Mouse (Mus musculus) ES-Bruce4 (cell line): Measurements from ENCODE around the gene Rab4a. TPM values are rescaled to one million over a fixed set of nuclear protein-coding genes. Genes with fewer than 3 reads are reported as not detected.

Source experiments
- H3K27ac ChIP-seq: 2 replicates; pipeline ENCODE4 v1.5.1; 2012; ENCODE audit warnings: low read length, inconsistent platforms; ENCODE audit not compliant: insufficient read depth
- H3K27me3 ChIP-seq: 2 replicates; pipeline ENCODE4 v1.6.1; 2012; ENCODE audit warnings: mild to moderate bottlenecking, low read length, inconsistent platforms; ENCODE audit not compliant: control insufficient read depth, poor library complexity, insufficient read depth, severe bottlenecking
- H3K36me3 ChIP-seq: 2 replicates; pipeline ENCODE4 v1.6.1; 2012; ENCODE audit warnings: inconsistent platforms, mild to moderate bottlenecking, low read length, moderate library complexity; ENCODE audit not compliant: control insufficient read depth, poor library complexity, insufficient read depth, severe bottlenecking
- H3K4me1 ChIP-seq: one replicate; pipeline ENCODE4 v1.8.1; 2011; ENCODE audit warnings: low read length; ENCODE audit not compliant: control insufficient read depth, insufficient read depth
- H3K4me3 ChIP-seq: 2 replicates; pipeline ENCODE4 v1.5.1; 2011; ENCODE audit warnings: low read depth, mild to moderate bottlenecking, low read length
- H3K9ac ChIP-seq: 2 replicates; pipeline ENCODE4 v1.6.1; 2012; ENCODE audit warnings: low read depth, mild to moderate bottlenecking, inconsistent platforms; ENCODE audit not compliant: poor library complexity, severe bottlenecking
- H3K9me3 ChIP-seq: replicated peaks from 2 replicates; pipeline ENCODE4 v1.6.1; 2012; ENCODE audit warnings: mild to moderate bottlenecking, low read length, inconsistent platforms; ENCODE audit not compliant: control insufficient read depth, poor library complexity, insufficient read depth, severe bottlenecking
- CTCF ChIP-seq: IDR thresholded peaks from one replicate; pipeline ENCODE4 v1.8.1; 2011; ENCODE audit warnings: low read depth, low read length
- EP300 ChIP-seq: IDR thresholded peaks from 2 replicates; pipeline ENCODE4 v1.6.1; 2011; ENCODE audit warnings: low read depth, low read length; ENCODE audit not compliant: insufficient read depth
- POLR2A ChIP-seq: IDR thresholded peaks from one replicate; pipeline ENCODE4 v1.8.1; 2011; ENCODE audit warnings: low read length; ENCODE audit not compliant: insufficient read depth
- polyA plus RNA-seq: library from polyadenylated mRNA; stranded (reverse); fragments of >200 nt; gene quantifications from 2 replicates; pipeline ENCODE4 v1.2.4, GENCODE M21; 2011; ENCODE audit warnings: low read depth; ENCODE audit not compliant: missing spikeins, insufficient read depth, insufficient read length

Gene Rab4a
- polyA plus RNA-seq, 1 experiment: 26.1 TPM

- H3K9me3 ChIP-seq: no peaks in the 10 kb centered on the region
- H3K27ac ChIP-seq: no peak overlapping the region
- H3K4me1 ChIP-seq: no peaks in the 10 kb centered on the region
- H3K36me3 ChIP-seq: no peaks in the 10 kb centered on the region
- no peak overlapping the region for H3K9ac ChIP-seq
- no peak for TF ChIP-seq EP300
- TF ChIP-seq POLR2A: no peak
- TF ChIP-seq CTCF: no peak
- no peaks in the 10 kb centered on the region for H3K27me3 ChIP-seq
- no peak overlapping the region for H3K4me3 ChIP-seq
Observed at GRCm38 (mm10) chr8:123812227-123812626, 6.4 kb downstream of the Rab4a start.

- TF ChIP-seq EP300: no peak
- no peak for TF ChIP-seq POLR2A
- TF ChIP-seq CTCF: no peak
- no peaks in the 10 kb centered on the region for H3K27me3 ChIP-seq
- H3K4me1 ChIP-seq: no peaks in the 10 kb centered on the region
- no peaks in the 10 kb centered on the region for H3K9me3 ChIP-seq
- no peak overlapping the region for H3K27ac ChIP-seq
- no peaks in the 10 kb centered on the region for H3K36me3 ChIP-seq
- H3K4me3 ChIP-seq: no peak overlapping the region
- no peak overlapping the region for H3K9ac ChIP-seq
Observed at GRCm38 (mm10) chr8:123813173-123813891, 7.5 kb downstream of the Rab4a start.

- no peak overlapping the region for H3K27ac ChIP-seq
- no peak for TF ChIP-seq EP300
- no peaks in the 10 kb centered on the region for H3K36me3 ChIP-seq
Observed at GRCm38 (mm10) chr8:123813892-123814266, 8.1 kb downstream of the Rab4a start.

DNA sequence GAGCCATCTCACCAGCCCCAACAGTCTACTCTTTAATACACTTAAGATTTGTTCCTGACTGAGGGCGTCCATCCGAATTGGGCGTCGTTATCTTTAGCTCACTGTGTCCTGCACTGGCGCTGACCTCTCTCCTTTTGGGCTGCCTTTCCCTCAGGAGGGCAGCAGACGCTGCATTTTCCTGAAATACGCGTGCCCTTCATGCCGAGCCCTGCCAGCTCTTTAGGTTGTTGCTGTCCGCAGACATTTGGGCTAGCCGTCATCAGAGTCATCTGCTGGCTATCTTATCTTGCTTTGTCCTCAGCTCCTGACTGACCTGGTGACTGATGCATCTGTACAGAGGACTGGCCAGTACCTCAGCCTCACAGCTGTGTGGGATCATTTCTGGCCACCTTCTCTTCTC is 9.5 kb downstream of the Rab4a start:
- Histone ChIP-seq H3K9me3 (no peaks in the 10 kb centered on the region), H3K27me3 (no peaks in the 10 kb centered on the region), H3K36me3 (no peaks in the 10 kb centered on the region), H3K4me3 (no peak overlapping the region), H3K27ac (no peak overlapping the region), H3K9ac (no peak overlapping the region), H3K4me1 (no peaks in the 10 kb centered on the region)
- TF ChIP-seq POLR2A (no peak), CTCF (no peak), EP300 (no peak)

More at GRCm38 (mm10) chr8:123813892-123814266, 8.1 kb downstream of the Rab4a start:
- Histone ChIP-seq H3K9ac (no peak overlapping the region), H3K4me1 (no peaks in the 10 kb centered on the region), H3K4me3 (no peak overlapping the region), H3K27me3 (no peaks in the 10 kb centered on the region), H3K9me3 (no peaks in the 10 kb centered on the region)

- Histone ChIP-seq H3K9ac (no peak overlapping the region), H3K4me3 (no peak overlapping the region), H3K4me1 (no peaks in the 10 kb centered on the region), H3K27ac (no peak overlapping the region), H3K27me3 (no peaks in the 10 kb centered on the region), H3K36me3 (no peaks in the 10 kb centered on the region), H3K9me3 (no peaks in the 10 kb centered on the region)
- TF ChIP-seq EP300 (no peak), POLR2A (no peak), CTCF (no peak)
Observed at GRCm38 (mm10) chr8:123816939-123817338, 11.2 kb downstream of the Rab4a start.

- H3K4me1 ChIP-seq: no peaks in the 10 kb centered on the region
- no peaks in the 10 kb centered on the region for H3K27me3 ChIP-seq
- no peak overlapping the region for H3K9ac ChIP-seq
- TF ChIP-seq EP300 (no peak), POLR2A (no peak), CTCF (peak; percentile 74)
- H3K9me3 ChIP-seq: no peaks in the 10 kb centered on the region
- H3K27ac ChIP-seq: no peak overlapping the region
- H3K36me3 ChIP-seq: no peaks in the 10 kb centered on the region
- H3K4me3 ChIP-seq: no peak overlapping the region
Observed at GRCm38 (mm10) chr8:123817747-123818146, 12.0 kb downstream of the Rab4a start.
